Mouse (Mus musculus): ENCODE results near the gene Sorcs2. TPM values are rescaled to one million over a fixed set of nuclear protein-coding genes. Genes with fewer than 3 reads are reported as not detected.
A peak's percentile ranks its signal among the peaks of the same experiment; 100 is the strongest.

The Sorcs2 gene
- total and polyA plus RNA-seq, 3 experiments = 0.42 to 1.6 (median 0.46) TPM

DNA sequence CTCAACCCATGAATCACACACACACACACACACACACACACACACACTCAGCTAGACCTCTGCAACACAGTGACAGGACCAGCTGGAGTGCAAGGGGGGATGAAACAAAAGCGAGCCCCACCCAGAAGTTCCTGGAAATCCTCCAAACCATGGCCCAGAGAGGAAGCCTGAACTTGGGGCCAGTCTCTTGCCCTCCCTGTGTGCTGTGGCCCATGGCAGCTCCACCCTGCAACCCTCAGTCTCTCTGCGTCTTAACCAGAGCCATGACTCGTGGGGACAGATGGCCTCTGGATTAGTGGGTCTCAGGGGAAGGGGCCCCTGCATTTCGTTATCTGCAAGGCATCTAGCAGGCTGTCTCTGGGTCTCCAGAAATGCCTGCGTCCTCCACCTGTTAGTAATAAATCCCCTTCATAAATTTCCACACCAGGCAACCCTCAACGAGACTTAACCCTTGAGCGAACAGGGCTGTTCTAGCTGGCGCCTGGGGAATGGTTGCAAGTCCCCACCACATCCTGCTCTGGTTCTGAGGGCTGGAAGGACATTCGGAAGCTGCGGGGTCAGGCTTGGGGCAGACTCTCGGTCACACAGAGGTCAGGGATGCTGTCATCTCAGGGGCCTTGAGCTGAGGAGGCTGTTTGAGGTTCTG is 24.6 kb downstream of the Sorcs2 start:
- H3K9me3 ChIP-seq (replicated peaks; ENCODE audit: low read length) = no peaks in the 10 kb centered on the region
- peaks cover 33% of the 10 kb centered on the region for H3K27me3 ChIP-seq (replicated peaks)
- H3K27ac ChIP-seq (ENCODE audit: insufficient read depth, low read depth) = no peak overlapping the region
- H3K4me3 ChIP-seq (replicated peaks in 1 of 3; ENCODE audit: low read depth in 2 of 3, low read length in 2 of 3, poor library complexity in 1 of 3) = no peak overlapping the region
- peak; percentile 54 for DNase-seq (ENCODE audit: extremely low read depth)
- TF ChIP-seq BHLHE40 (IDR thresholded peaks at IDR 0.05; ENCODE audit: low read depth, low read length) (peak; percentile 35; the same call in 1 of the 2 replicates), TCF12 (IDR thresholded peaks at IDR 0.05; ENCODE audit: low read depth, low read length) (no peak)
- H3K36me3 ChIP-seq (replicated peaks in 1 of 2; ENCODE audit: control insufficient read depth in 1 of 2, insufficient read depth in 1 of 2, low read length in 1 of 2) = no peaks in the 10 kb centered on the region
- in situ Hi-C loops (cut with MboI; ENCODE audit: low pct_ligation_motif_present, low pct_unique_long_range_greater_than_20kb, low sequenced_read_pairs) = no loop called here
- dilution Hi-C loops (cut with MboI; ENCODE audit: extremely low pct_ligation_motif_present, extremely low pct_unique_long_range_greater_than_20kb, low sequenced_read_pairs) = no loop called here
- no peaks in the 10 kb centered on the region for H3K79me2 ChIP-seq (replicated peaks; ENCODE audit: control insufficient read depth, extremely low read depth, insufficient read depth, poor library complexity, severe bottlenecking)
- no peak overlapping the region for H3K9ac ChIP-seq (ENCODE audit: insufficient read depth, low read depth)
- peaks cover 14 to 38% of the 10 kb centered on the region in 2 experiments for H3K4me1 ChIP-seq (ENCODE audit: control insufficient read depth in 1 of 2, insufficient read depth in 2 of 2)
- no peak overlapping the region for H3K4me2 ChIP-seq (ENCODE audit: insufficient read depth, low read depth, poor library complexity, severe bottlenecking)

- dilution Hi-C loops (cut with MboI; ENCODE audit: extremely low pct_ligation_motif_present, extremely low pct_unique_long_range_greater_than_20kb, low sequenced_read_pairs) (no loop called here), in situ Hi-C loops (cut with MboI; ENCODE audit: low pct_ligation_motif_present, low pct_unique_long_range_greater_than_20kb, low sequenced_read_pairs) (no loop called here)
- no peak for DNase-seq (ENCODE audit: extremely low read depth)
- Histone ChIP-seq H3K27ac (ENCODE audit: insufficient read depth, low read depth) (no peak overlapping the region), H3K4me3 (replicated peaks in 1 of 3; ENCODE audit: low read depth in 2 of 3, low read length in 2 of 3, poor library complexity in 1 of 3) (no peak overlapping the region), H3K9me3 (replicated peaks; ENCODE audit: low read length) (no peaks in the 10 kb centered on the region), H3K4me2 (ENCODE audit: insufficient read depth, low read depth, poor library complexity, severe bottlenecking) (no peak overlapping the region), H3K4me1 (ENCODE audit: control insufficient read depth in 1 of 2, insufficient read depth in 2 of 2) (peaks cover 3 to 22% of the 10 kb centered on the region in 2 experiments; a peak in 3 of 4 replicates), H3K36me3 (replicated peaks in 1 of 2; ENCODE audit: control insufficient read depth in 1 of 2, insufficient read depth in 1 of 2, low read length in 1 of 2) (no peaks in the 10 kb centered on the region), H3K27me3 (replicated peaks) (peaks cover 50% of the 10 kb centered on the region), H3K9ac (ENCODE audit: insufficient read depth, low read depth) (no peak overlapping the region), H3K79me2 (replicated peaks; ENCODE audit: control insufficient read depth, extremely low read depth, insufficient read depth, poor library complexity, severe bottlenecking) (no peaks in the 10 kb centered on the region)
- TF ChIP-seq ETS1 (conservative IDR thresholded peaks at IDR 0.05; ENCODE audit: low read depth, low read length) (no peak), MEF2A (IDR thresholded peaks at IDR 0.05; ENCODE audit: borderline replicate concordance, low read depth, low read length) (no peak), CHD2 (IDR thresholded peaks at IDR 0.05; ENCODE audit: low read length) (no peak), RAD21 (IDR thresholded peaks at IDR 0.05; ENCODE audit: low read depth, low read length) (no peak), EP300 (IDR thresholded peaks at IDR 0.05; ENCODE audit: low read length) (no peak), ZKSCAN1 (IDR thresholded peaks at IDR 0.05; ENCODE audit: borderline replicate concordance, low read depth, low read length) (no peak), ZMIZ1 (IDR thresholded peaks at IDR 0.05; ENCODE audit: low read depth, low read length) (no peak), NRF1 (IDR thresholded peaks at IDR 0.05; ENCODE audit: low read depth, low read length) (no peak), ZC3H11A (IDR thresholded peaks at IDR 0.05; ENCODE audit: low read depth, low read length) (no peak)
Observed at GRCm38 (mm10) chr5:36371731-36372130, 26.2 kb downstream of the Sorcs2 start.

DNA sequence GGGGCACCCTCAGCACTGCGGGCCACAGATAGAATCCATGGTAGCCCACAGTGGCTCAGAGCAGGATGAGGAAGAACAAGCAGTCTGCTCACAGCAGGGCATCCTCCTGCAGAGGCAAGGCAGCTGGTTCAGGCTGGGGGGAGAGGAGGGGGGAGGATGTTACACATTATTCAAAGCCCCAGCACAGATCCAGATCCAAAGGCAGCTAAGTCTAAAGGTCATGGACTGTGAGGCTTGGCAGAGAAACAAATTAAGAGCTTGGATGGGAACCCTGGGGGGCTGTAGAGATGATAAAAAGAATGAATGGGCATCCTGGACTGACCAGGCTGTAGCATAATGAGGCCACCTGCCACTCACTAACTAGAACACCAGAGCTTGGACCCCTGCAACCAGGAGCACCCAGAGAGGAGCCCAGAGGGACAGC is 28.7 kb downstream of the Sorcs2 start:
- TF ChIP-seq NELFE (IDR thresholded peaks at IDR 0.05; ENCODE audit: low read depth, low read length) (no peak), SMC3 (IDR thresholded peaks at IDR 0.05; ENCODE audit: low read depth, low read length) (no peak), CHD2 (IDR thresholded peaks at IDR 0.05; ENCODE audit: low read length) (no peak), BHLHE40 (IDR thresholded peaks at IDR 0.05; ENCODE audit: low read depth, low read length) (no peak), TCF12 (IDR thresholded peaks at IDR 0.05; ENCODE audit: low read depth, low read length) (no peak), ZC3H11A (IDR thresholded peaks at IDR 0.05; ENCODE audit: low read depth, low read length) (no peak), JUN (IDR thresholded peaks at IDR 0.05; ENCODE audit: insufficient read depth, low read depth, low read length) (no peak), EP300 (IDR thresholded peaks at IDR 0.05; ENCODE audit: low read length) (no peak), IRF4 (IDR thresholded peaks at IDR 0.05; ENCODE audit: low read depth, low read length) (no peak), MAFK (IDR thresholded peaks at IDR 0.05; ENCODE audit: insufficient replicate concordance, low read length) (no peak), NRF1 (IDR thresholded peaks at IDR 0.05; ENCODE audit: low read depth, low read length) (no peak), KAT2A (IDR thresholded peaks at IDR 0.05; ENCODE audit: insufficient replicate concordance, low read length) (no peak), MEF2A (IDR thresholded peaks at IDR 0.05; ENCODE audit: borderline replicate concordance, low read depth, low read length) (no peak), MXI1 (IDR thresholded peaks at IDR 0.05; ENCODE audit: low read depth, low read length) (no peak)
- no peak overlapping the region for H3K27ac ChIP-seq (ENCODE audit: insufficient read depth, low read depth)

More for the DNA sequence above, 28.7 kb downstream of the Sorcs2 start:
- H3K4me2 ChIP-seq (ENCODE audit: insufficient read depth, low read depth, poor library complexity, severe bottlenecking) = no peak overlapping the region
- no peaks in the 10 kb centered on the region for H3K79me2 ChIP-seq (replicated peaks; ENCODE audit: control insufficient read depth, extremely low read depth, insufficient read depth, poor library complexity, severe bottlenecking)
- H3K9ac ChIP-seq (ENCODE audit: insufficient read depth, low read depth) = no peak overlapping the region
- dilution Hi-C loops (cut with MboI; ENCODE audit: extremely low pct_ligation_motif_present, extremely low pct_unique_long_range_greater_than_20kb, low sequenced_read_pairs) (no loop called here), in situ Hi-C loops (cut with MboI; ENCODE audit: low pct_ligation_motif_present, low pct_unique_long_range_greater_than_20kb, low sequenced_read_pairs) (no loop called here)
- peaks cover 72% of the 10 kb centered on the region for H3K27me3 ChIP-seq (replicated peaks)
- H3K36me3 ChIP-seq (replicated peaks in 1 of 2; ENCODE audit: control insufficient read depth in 1 of 2, insufficient read depth in 1 of 2, low read length in 1 of 2) = no peaks in the 10 kb centered on the region
- no peaks in the 10 kb centered on the region for H3K9me3 ChIP-seq (replicated peaks; ENCODE audit: low read length)
- no peak for DNase-seq (ENCODE audit: extremely low read depth)
- H3K4me3 ChIP-seq (replicated peaks in 1 of 3; ENCODE audit: low read depth in 2 of 3, low read length in 2 of 3, poor library complexity in 1 of 3) = no peak overlapping the region
- H3K4me1 ChIP-seq (ENCODE audit: control insufficient read depth in 1 of 2, insufficient read depth in 2 of 2) = peaks cover 2 to 18% of the 10 kb centered on the region in 2 experiments; a peak in 3 of 4 replicates

All from CH12.LX (cell line).